Mouse (Mus musculus): ENCODE measurements at regions not wholly inside any gene's neighbourhood (a gene's known extent, or its start where the extent isn't known, plus 50 kb on each side); places are given as distances from the start of the nearest gene placed in this dataset.

GRCm38 (mm10) chr4:82083519-82083918 is 622.0 kb downstream of the Nfib start:
- TF ChIP-seq CTCF (IDR thresholded peaks at IDR 0.05; ENCODE audit: extremely low read depth, insufficient read depth, insufficient read length, insufficient replicate concordance): no peak
- no peak for TF ChIP-seq POLR2A (IDR thresholded peaks at IDR 0.05; ENCODE audit: low read depth, low read length)

Data from spleen, adult 2 months (tissue).